Mouse (Mus musculus): ENCODE measurements around the gene Tle3.

- TF ChIP-seq CTCF (IDR thresholded peaks at IDR 0.05; ENCODE audit: borderline replicate concordance, insufficient read depth, low read length) (no peak), POLR2A (IDR thresholded peaks at IDR 0.05; ENCODE audit: low read depth, low read length) (no peak)
These were observed 12.7 kb downstream of the Tle3 start for GRCm38 (mm10) chr9:61384646-61385443.

Measured in embryonic fibroblast, embryonic 13.5 days (primary cell).